8 mouse cellular contexts compared by ENCODE assay signal in genomic region chrX:144687742-144688141, GRCm38 (mm10). TPM values are rescaled to one million over a fixed set of nuclear protein-coding genes. Genes with fewer than 3 reads are reported as not detected.
DNase-seq lines count a peak whose midpoint lies in the region; ATAC-seq lines count a peak whose summit lies in the region.

No protein-coding gene starts in this region.

- no peaks in the 10 kb centered on the region for H3K4me1 ChIP-seq in neural tube, embryonic 11.5 days (ENCODE audit: control insufficient read depth, insufficient read depth, low read length)
- no peaks in the 10 kb centered on the region for H3K4me1 ChIP-seq in limb, embryonic 11.5 days (ENCODE audit: control insufficient read depth, insufficient read depth, low read length)
- H3K4me1 ChIP-seq in stomach, embryonic 14.5 days (ENCODE audit: control insufficient read depth, insufficient read depth, low read length): no peaks in the 10 kb centered on the region

- ATAC-seq in neural tube, embryonic 11.5 days (ENCODE audit: insufficient read depth, low FRiP score, low TSS enrichment): 0 out of 2 replicates have a peak, but pooled peaks have one; percentile 35
- no peak for ATAC-seq in limb, embryonic 11.5 days (ENCODE audit: insufficient number of reproducible peaks, low FRiP score, low TSS enrichment, low read depth)
- no peak for ATAC-seq in stomach, embryonic 14.5 days (ENCODE audit: insufficient number of reproducible peaks, insufficient read depth, low FRiP score, low read depth)

- H3K4me3 ChIP-seq in neural tube, embryonic 11.5 days (ENCODE audit: low read depth, low read length): peak overlapping the region; percentile 35
- 0 out of 2 replicates have a peak overlapping the region, but pooled peaks have one; percentile 10 for H3K4me3 ChIP-seq in limb, embryonic 11.5 days (ENCODE audit: low read depth, low read length)
- peak overlapping the region; percentile 13; the same call in 1 of the 2 replicates for H3K4me3 ChIP-seq in stomach, embryonic 14.5 days (ENCODE audit: low read depth, low read length)

- no peaks in the 10 kb centered on the region for H3K36me3 ChIP-seq in neural tube, embryonic 11.5 days (ENCODE audit: control insufficient read depth, insufficient read depth, low read length)
- H3K36me3 ChIP-seq in limb, embryonic 11.5 days (ENCODE audit: control insufficient read depth, insufficient read depth, low read length): no peaks in the 10 kb centered on the region
- no peaks in the 10 kb centered on the region for H3K36me3 ChIP-seq in stomach, embryonic 14.5 days (ENCODE audit: control insufficient read depth, insufficient read depth, low read length)

- H3K27me3 ChIP-seq in neural tube, embryonic 11.5 days (ENCODE audit: control insufficient read depth, insufficient read depth, low read length): peaks cover 15% of the 10 kb centered on the region
- peaks cover 31% of the 10 kb centered on the region for H3K27me3 ChIP-seq in limb, embryonic 11.5 days (ENCODE audit: control insufficient read depth, insufficient read depth, low read length)
- H3K27me3 ChIP-seq in stomach, embryonic 14.5 days (ENCODE audit: control insufficient read depth, insufficient read depth, low read length): no peaks in the 10 kb centered on the region

- H3K9me3 ChIP-seq in neural tube, embryonic 11.5 days (ENCODE audit: control insufficient read depth, low read length): no peaks in the 10 kb centered on the region
- H3K9me3 ChIP-seq in limb, embryonic 11.5 days (ENCODE audit: control insufficient read depth, low read length): no peaks in the 10 kb centered on the region
- no peaks in the 10 kb centered on the region for H3K9me3 ChIP-seq in stomach, embryonic 14.5 days (ENCODE audit: control insufficient read depth, low read depth, low read length)

- no peak overlapping the region for H3K9ac ChIP-seq in neural tube, embryonic 11.5 days (ENCODE audit: low read length)
- H3K9ac ChIP-seq in limb, embryonic 11.5 days (ENCODE audit: low read length): no peak overlapping the region
- no peak overlapping the region for H3K9ac ChIP-seq in stomach, embryonic 14.5 days (replicated peaks; ENCODE audit: low read depth, low read length)

- peak; percentile 2 for DNase-seq in embryo, embryonic 11 days
- DNase-seq in embryo, embryonic 10 days (ENCODE audit: low spot score): no peak
- peak; percentile 9 for DNase-seq in neural tube, embryonic 11.5 days (ENCODE audit: low spot score)
- no peak for DNase-seq in neural tube, embryonic 10.5 days (ENCODE audit: extremely low spot score, low spot score)
- no peak for DNase-seq in limb, embryonic 11.5 days (ENCODE audit: low spot score)
- no peak for DNase-seq in urinary bladder, postnatal 25 days (ENCODE audit: low spot score)
- DNase-seq in spleen, adult 12 weeks (ENCODE audit: low spot score): no peak

- H3K27ac ChIP-seq in neural tube, embryonic 11.5 days (ENCODE audit: low read depth, low read length): no peak overlapping the region
- no peak overlapping the region for H3K27ac ChIP-seq in limb, embryonic 11.5 days (replicated peaks; ENCODE audit: low read depth, low read length)
- H3K27ac ChIP-seq in stomach, embryonic 14.5 days (ENCODE audit: low read length): no peak overlapping the region

- 17% methylated on average over 20 of the region's 20 CpGs for WGBS in neural tube, embryonic 11.5 days
- 25% methylated on average over 20 of the region's 20 CpGs for WGBS in limb, embryonic 11.5 days
- WGBS in stomach, embryonic 14.5 days: 26% methylated on average over 20 of the region's 20 CpGs

- peak overlapping the region; percentile 56 for H3K4me2 ChIP-seq in neural tube, embryonic 11.5 days (ENCODE audit: low read depth)
- peak overlapping the region; percentile 49 for H3K4me2 ChIP-seq in limb, embryonic 11.5 days (ENCODE audit: low read depth, severe bottlenecking)
- H3K4me2 ChIP-seq in stomach, embryonic 14.5 days (replicated peaks; ENCODE audit: low read depth, low read length): peak overlapping the region; percentile 55

RNA-seq across cellular contexts. Expression of gene Trpc5, which starts 0.2 kb away (rescaled TPM):
- polyA plus RNA-seq in neural tube, embryonic 11.5 days (2014; fragmentation: Nextera tagmentation; extraction: Ambion mirVana): 0.23 and 0.28 TPM in 2 replicates
- 0.05 TPM in 1 of 2 replicates, not detected in the other for polyA plus RNA-seq in limb, embryonic 11.5 days (2014; fragmentation: Nextera tagmentation; extraction: Ambion mirVana)
- polyA plus RNA-seq in stomach, embryonic 14.5 days (2014; fragmentation: Nextera tagmentation; extraction: Ambion mirVana): 0.90 and 1.00 TPM in 2 replicates

RNA-seq across cellular contexts. Expression of gene Rtl4, which starts 1.0 kb away (rescaled TPM):
- 0.08 TPM in 1 of 2 replicates, not detected in the other for polyA plus RNA-seq in neural tube, embryonic 11.5 days (2014; fragmentation: Nextera tagmentation; extraction: Ambion mirVana)
- polyA plus RNA-seq in limb, embryonic 11.5 days (2014; fragmentation: Nextera tagmentation; extraction: Ambion mirVana): 0.21 and 0.40 TPM in 2 replicates
- polyA plus RNA-seq in stomach, embryonic 14.5 days (2014; fragmentation: Nextera tagmentation; extraction: Ambion mirVana): 1.1 and 1.9 TPM in 2 replicates

Comparison
In these comparisons a context has a peak if more than half of its experiments do, and no peak if none do; other contexts are left out.
1. DNase-seq: peak in embryo, embryonic 11 days (single experiment) and neural tube, embryonic 11.5 days (single experiment); none in embryo, embryonic 10 days (single experiment), neural tube, embryonic 10.5 days (single experiment), limb, embryonic 11.5 days (single experiment), urinary bladder, postnatal 25 days (single experiment) and spleen, adult 12 weeks (single experiment).
2. Peak in every context shown above with its lines, with median percentiles within 50 percentile points of each other: H3K4me2 ChIP-seq and H3K4me3 ChIP-seq.